Mouse (Mus musculus) embryonic facial prominence, embryonic 14.5 days (tissue): ENCODE data around the gene Trex1. TPM values are rescaled to one million over a fixed set of nuclear protein-coding genes. Genes with fewer than 3 reads are reported as not detected.
A peak's percentile ranks its signal among the peaks of the same experiment; 100 is the strongest.

Experiments
- ATAC-seq: fragments of 200-750 bp; cut with Nextera tagmentation; 2 replicates; pipeline ENCODE4 v1.8.0; 2017; ENCODE audit warnings: low read depth, moderate number of reproducible peaks, moderate TSS enrichment
- DNase-seq: peaks from one replicate; pipeline ENCODE4 v3.0.0-alpha.2; 2015; ENCODE audit warnings: low spot score
- H3K27ac ChIP-seq: fragments of 300-500 bp; sonication (generic); replicated peaks from 2 replicates; pipeline ENCODE4 v1.5.1; 2014; ENCODE audit warnings: low read depth, mild to moderate bottlenecking, low read length, moderate library complexity
- H3K27me3 ChIP-seq: fragments of 300-500 bp; sonication (generic); replicated peaks from 2 replicates; pipeline ENCODE4 v1.6.1; 2014; ENCODE audit warnings: low read length; ENCODE audit not compliant: control insufficient read depth, insufficient read depth
- H3K36me3 ChIP-seq: fragments of 300-500 bp; sonication (generic); 2 replicates; pipeline ENCODE4 v1.6.1; 2014; ENCODE audit warnings: low read length, mixed read lengths; ENCODE audit not compliant: control insufficient read depth, insufficient read depth
- H3K4me1 ChIP-seq: fragments of 300-500 bp; sonication (generic); 2 replicates; pipeline ENCODE4 v1.6.1; 2014; ENCODE audit warnings: antibody characterized with exemption, low read length; ENCODE audit not compliant: control insufficient read depth, insufficient read depth
- H3K4me2 ChIP-seq: fragments of 300-500 bp; sonication (generic); 2 replicates; pipeline ENCODE4 v1.6.1; 2014; ENCODE audit warnings: low read depth, mild to moderate bottlenecking, low read length, moderate library complexity, mixed read lengths
- H3K4me3 ChIP-seq: fragments of 300-500 bp; sonication (generic); 2 replicates; pipeline ENCODE4 v1.5.1; 2014; ENCODE audit warnings: low read depth, mild to moderate bottlenecking, low read length
- H3K9ac ChIP-seq: fragments of 300-500 bp; sonication (generic); 2 replicates; pipeline ENCODE4 v1.6.1; 2014; ENCODE audit warnings: low read depth, mild to moderate bottlenecking, low read length, moderate library complexity, mixed read lengths
- H3K9me3 ChIP-seq: fragments of 300-500 bp; sonication (generic); 2 replicates; pipeline ENCODE4 v1.6.1; 2016; ENCODE audit warnings: low read length; ENCODE audit not compliant: control insufficient read depth
- WGBS: fragments of 180-500 bp; shearing (Covaris S2); extraction: QIAGEN DNeasy Blood & Tissue Kit; methylation state at CpG from one replicate; pipeline ENCODE4 v1.1.7; 2014; 5-methylcytosine and 5-hydroxymethylcytosine counted together
- polyA plus RNA-seq: library from polyadenylated mRNA; unstranded; fragments of >200 nt; fragmentation: Nextera tagmentation; extraction: Ambion mirVana; gene quantifications from 2 replicates; pipeline ENCODE4 v1.2.1, GENCODE M21; 2014

The Trex1 gene
- polyA plus RNA-seq, 1 experiment from 2014 or later: 15.5 TPM

- no peaks in the 10 kb centered on the region for H3K9me3 ChIP-seq
- no peaks in the 10 kb centered on the region for H3K27me3 ChIP-seq
- peak overlapping the region; percentile 65; the same call in 1 of the 2 replicates for H3K27ac ChIP-seq
- peaks cover 14% of the 10 kb centered on the region for H3K4me1 ChIP-seq
- peak overlapping the region; percentile 84 for H3K9ac ChIP-seq
- WGBS: 5% methylated on average over 11 of the region's 11 CpGs
- peaks cover 28% of the 10 kb centered on the region for H3K36me3 ChIP-seq
- H3K4me2 ChIP-seq: peak overlapping the region; percentile 88
- peak overlapping the region; percentile 81 for H3K4me3 ChIP-seq
- ATAC-seq: peak; percentile 10; the same call in 1 of the 2 replicates
- DNase-seq: no peak
Observed at GRCm38 (mm10) chr9:109081749-109082123, 22.2 kb upstream of the Trex1 start.

GRCm38 (mm10) chr9:109080516-109080915 is 21.0 kb upstream of the Trex1 start:
- H3K4me1 ChIP-seq: peaks cover 14% of the 10 kb centered on the region
- ATAC-seq (no peak), DNase-seq (no peak)
- WGBS: 98% methylated on average over 3 of the region's 3 CpGs
- H3K4me2 ChIP-seq: peak overlapping the region; percentile 88; the same call in 1 of the 2 replicates
- H3K4me3 ChIP-seq: no peak overlapping the region
- no peak overlapping the region for H3K27ac ChIP-seq
- no peaks in the 10 kb centered on the region for H3K27me3 ChIP-seq
- H3K9ac ChIP-seq: no peak overlapping the region
- no peaks in the 10 kb centered on the region for H3K9me3 ChIP-seq
- peaks cover 28% of the 10 kb centered on the region for H3K36me3 ChIP-seq

GRCm38 (mm10) chr9:109073661-109074573 is 14.4 kb upstream of the Trex1 start, which contains the start of gene Atrip:
Gene Atrip, minus strand, starts transcription at chr9:109074124.
- WGBS: under 1% methylated on average over 51 of the region's 57 CpGs
- Histone ChIP-seq H3K4me3 (peak within 1 kb of the TSS; percentile 85), H3K4me2 (peak within 1 kb of the TSS; percentile 88), H3K27me3 (no peaks in the 10 kb centered on the region), H3K9me3 (no peaks in the 10 kb centered on the region), H3K4me1 (peaks cover 18% of the 10 kb centered on the region), H3K27ac (peak within 1 kb of the TSS; percentile 80), H3K9ac (peak within 1 kb of the TSS; percentile 92), H3K36me3 (peaks cover 45% of the 10 kb centered on the region)
- peak; percentile 99 for ATAC-seq
- peak; percentile 95 for DNase-seq

GRCm38 (mm10) chr9:109068095-109068735 is 8.7 kb upstream of the Trex1 start:
- no peak overlapping the region for H3K4me2 ChIP-seq
- peaks cover 10% of the 10 kb centered on the region; the same call in 1 of the 2 replicates for H3K4me1 ChIP-seq
- no peak for DNase-seq
- H3K27me3 ChIP-seq: no peaks in the 10 kb centered on the region
- ATAC-seq: no peak
- no peak overlapping the region for H3K27ac ChIP-seq
- no peaks in the 10 kb centered on the region for H3K9me3 ChIP-seq
- WGBS: 90% methylated on average over 3 of the region's 3 CpGs
- H3K36me3 ChIP-seq: peaks cover 86% of the 10 kb centered on the region
- no peak overlapping the region for H3K4me3 ChIP-seq
- H3K9ac ChIP-seq: no peak overlapping the region

- no peak overlapping the region for H3K9ac ChIP-seq
- H3K27ac ChIP-seq: no peak overlapping the region
- H3K4me1 ChIP-seq: peaks cover 5% of the 10 kb centered on the region; the same call in 1 of the 2 replicates
- peaks cover 76% of the 10 kb centered on the region for H3K36me3 ChIP-seq
- 89% methylated on average over 5 of the region's 5 CpGs for WGBS
- DNase-seq (no peak), ATAC-seq (no peak)
- no peaks in the 10 kb centered on the region for H3K27me3 ChIP-seq
- H3K4me3 ChIP-seq: no peak overlapping the region
- H3K9me3 ChIP-seq: no peaks in the 10 kb centered on the region
- no peak overlapping the region for H3K4me2 ChIP-seq
Observed at GRCm38 (mm10) chr9:109060898-109061295, 1.4 kb upstream of the Trex1 start.

GRCm38 (mm10) chr9:109060184-109060897 is 807 bp upstream of the Trex1 start:
- Histone ChIP-seq H3K27me3 (no peaks in the 10 kb centered on the region), H3K4me2 (no peak overlapping the region)

GRCm38 (mm10) chr9:109058006-109058765 is 1.3 kb downstream of the Trex1 start:
- Histone ChIP-seq H3K4me1 (peaks cover 11% of the 10 kb centered on the region), H3K27ac (peak overlapping the region; percentile 84), H3K9me3 (no peaks in the 10 kb centered on the region), H3K4me3 (peak overlapping the region; percentile 36; the same call in 1 of the 2 replicates), H3K9ac (peak overlapping the region; percentile 61), H3K27me3 (no peaks in the 10 kb centered on the region), H3K4me2 (peak overlapping the region; percentile 62; the same call in 1 of the 2 replicates), H3K36me3 (peaks cover 52% of the 10 kb centered on the region)
- WGBS: 90% methylated on average over 19 of the region's 19 CpGs
- DNase-seq: no peak
- ATAC-seq: no peak

More at GRCm38 (mm10) chr9:109060184-109060897, 807 bp upstream of the Trex1 start:
- no peak for ATAC-seq
- H3K27ac ChIP-seq: peak overlapping the region; percentile 84; the same call in 1 of the 2 replicates
- peaks cover 73% of the 10 kb centered on the region for H3K36me3 ChIP-seq
- 93% methylated on average over 16 of the region's 16 CpGs for WGBS
- DNase-seq: no peak
- H3K4me3 ChIP-seq: no peak overlapping the region
- peaks cover 7% of the 10 kb centered on the region for H3K4me1 ChIP-seq
- 0 out of 2 replicates have a peak overlapping the region, but pooled peaks have one; percentile 61 for H3K9ac ChIP-seq
- H3K9me3 ChIP-seq: no peaks in the 10 kb centered on the region
